Mouse (Mus musculus) spleen, postnatal 36 days (tissue): Measurements from ENCODE around the gene Asb9.

Experiments used
- DNase-seq, 2 experiments: peaks; one replicate each; pipeline ENCODE4 v3.0.0; 2022; ENCODE audit warnings: low spot score in 2 of 2, mixed read lengths in 1 of 2

Gene Asb9

GRCm38 (mm10) chrX:164505709-164506498, at the start of gene Asb9:
Gene Asb9 (plus strand): TSS chrX:164506327.
- DNase-seq = no peak

GRCm38 (mm10) chrX:164459205-164459878, 46.8 kb upstream of the Asb9 start:
- no peak for DNase-seq

DNA sequence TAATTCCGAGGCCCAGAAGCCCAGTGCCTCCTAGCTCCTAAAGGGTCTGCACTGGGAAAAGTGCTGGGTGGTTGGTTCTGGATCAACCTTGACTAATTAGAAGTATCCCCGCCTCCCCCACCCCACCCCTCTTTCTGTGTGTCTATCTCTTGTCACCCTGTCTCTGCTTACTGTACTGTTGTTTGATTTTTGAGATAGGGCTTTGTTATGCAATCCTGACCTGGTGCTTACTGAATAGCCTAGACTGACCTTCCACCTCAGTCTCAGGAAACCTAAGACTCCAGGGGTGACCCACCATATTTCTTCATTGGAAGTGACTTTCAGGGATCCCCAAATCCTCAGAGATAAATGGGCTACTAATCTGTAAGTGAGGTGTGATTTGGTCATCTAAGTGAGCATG, 3.9 kb upstream of the Asb9 start:
- no peak for DNase-seq

DNA sequence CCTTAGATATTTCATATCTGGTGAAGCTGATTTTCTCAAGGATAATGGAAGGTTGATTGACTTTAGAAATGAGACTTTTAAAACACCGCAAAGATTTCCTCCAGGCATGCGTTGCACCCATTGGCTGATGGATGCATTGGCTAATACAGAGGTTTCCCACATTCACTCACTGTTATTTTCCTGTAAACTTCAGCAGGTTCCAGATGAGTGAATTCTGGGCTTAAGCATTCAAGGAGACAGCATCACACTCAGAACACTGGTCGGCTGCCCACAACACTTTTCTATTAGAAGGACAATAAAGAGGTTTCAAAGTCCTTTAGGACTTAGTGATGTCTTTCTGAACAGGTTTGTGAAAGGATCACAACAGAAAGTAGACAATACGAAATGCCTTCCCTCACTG, 941 bp downstream of the Asb9 start:
- DNase-seq = no peak

- DNase-seq = no peak
Measured at GRCm38 (mm10) chrX:164508728-164509127, 2.6 kb downstream of the Asb9 start.

DNA sequence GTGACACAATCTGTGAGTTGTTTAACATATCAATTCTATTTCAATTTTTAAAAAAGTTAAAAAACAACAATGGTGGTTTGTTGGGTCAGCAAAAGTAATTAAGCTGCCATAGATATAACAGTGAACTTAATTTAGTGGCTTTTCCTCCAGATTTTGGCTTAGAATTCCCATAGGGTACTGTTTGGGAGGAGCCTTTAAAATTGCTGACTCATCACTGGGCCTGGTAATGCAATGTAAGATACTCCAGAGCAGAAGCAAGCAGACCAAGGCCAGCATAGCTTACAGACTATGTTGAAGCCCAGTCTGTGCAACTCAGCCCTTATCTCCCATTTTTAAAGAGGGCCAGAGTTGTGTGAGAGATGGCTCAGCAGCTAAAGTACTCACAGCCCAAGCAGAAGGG, 16.0 kb downstream of the Asb9 start:
- no peak for DNase-seq

DNA sequence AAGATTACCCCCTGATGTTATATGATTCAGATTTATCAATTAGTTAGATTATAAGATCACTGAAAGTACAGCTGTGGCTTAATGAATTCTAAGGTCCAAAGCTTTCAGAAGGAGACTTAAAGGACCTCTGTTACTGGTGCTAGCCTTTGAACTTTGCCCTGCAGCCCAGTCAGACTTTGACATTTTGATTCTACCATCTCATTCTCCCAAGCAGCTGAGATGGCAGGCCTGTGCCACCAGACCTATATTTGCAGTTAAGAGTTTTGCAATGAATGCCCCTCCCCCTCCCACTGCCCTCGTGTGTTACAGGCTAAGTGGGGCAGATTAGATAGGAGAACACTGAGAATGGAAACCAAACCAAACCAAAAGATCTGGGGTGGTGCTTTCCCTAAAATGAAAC, 20.4 kb downstream of the Asb9 start:
- DNase-seq = no peak

DNA sequence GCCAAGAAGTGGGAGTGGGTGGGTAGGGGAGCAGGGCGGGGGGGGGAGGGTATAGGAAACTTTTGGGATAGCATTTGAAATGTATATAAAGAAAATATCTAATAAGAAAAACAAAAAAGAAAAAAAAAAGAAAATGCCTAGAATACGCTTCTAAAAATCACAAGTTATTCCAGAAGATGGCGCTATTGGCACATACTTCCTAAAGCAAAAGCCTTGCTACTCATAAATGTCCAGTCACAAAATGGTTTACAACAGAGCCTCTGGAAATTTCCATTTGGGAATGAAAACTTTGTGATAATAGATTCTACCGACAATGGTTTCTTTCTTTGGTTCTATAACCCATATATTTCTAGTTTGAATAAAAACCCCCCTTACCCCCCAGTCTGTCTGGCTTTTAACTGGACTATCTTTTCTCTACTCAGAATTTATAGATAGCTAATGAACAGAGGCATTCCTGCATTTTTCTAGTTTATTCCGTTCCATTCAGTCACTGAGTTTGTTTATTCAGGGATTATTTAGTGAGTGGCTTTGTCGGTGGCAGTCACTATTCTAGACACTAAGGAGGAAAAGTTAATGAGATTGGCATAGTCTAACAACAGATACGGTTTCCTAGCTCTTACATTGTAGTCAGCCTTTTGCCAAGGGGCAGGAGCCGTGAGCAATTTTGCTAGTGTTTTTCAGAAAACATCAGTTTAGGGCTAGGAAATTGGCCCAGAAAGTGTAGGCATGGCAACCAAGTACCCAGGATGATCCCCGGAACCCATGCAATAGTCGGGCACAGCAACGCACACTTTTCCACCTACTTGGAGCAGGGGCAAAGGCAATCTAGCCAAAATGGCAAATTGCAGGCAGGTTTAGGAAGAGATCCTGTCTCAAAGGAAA, 35.5 kb downstream of the Asb9 start:
- no peak for DNase-seq

- DNase-seq = no peak
Measured at GRCm38 (mm10) chrX:164570195-164570594, 64.1 kb downstream of the Asb9 start.

DNA sequence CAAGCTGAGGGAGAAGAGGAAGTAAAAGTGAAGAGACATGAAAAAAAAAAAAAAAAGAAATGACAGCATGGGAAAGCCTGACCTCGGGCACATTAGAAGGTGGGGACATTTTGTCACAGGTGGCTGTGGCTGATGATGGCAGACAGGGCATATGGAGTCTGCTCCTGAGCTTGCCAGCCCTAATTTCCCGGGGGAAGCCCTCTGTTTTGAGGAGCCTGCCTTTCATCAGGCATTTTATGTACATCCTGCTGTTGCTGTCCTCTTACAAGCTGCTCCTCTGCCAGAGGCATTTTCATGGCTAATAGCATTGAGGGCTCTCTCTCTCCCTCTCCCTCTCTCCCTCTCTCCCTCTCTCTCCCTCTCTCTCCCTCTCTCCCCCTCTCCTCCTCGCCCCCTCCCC, 70.8 kb downstream of the Asb9 start:
- DNase-seq = no peak
